In genomic region chr8:93088193-93088592, GRCm38 (mm10) we compare ENCODE assay signal across 15 mouse cellular contexts. TPM values are rescaled to one million over a fixed set of nuclear protein-coding genes. Genes with fewer than 3 reads are reported as not detected.
A peak's percentile ranks its signal among the peaks of the same experiment; 100 is the strongest.
DNase-seq lines count a peak whose midpoint lies in the region; ATAC-seq and TF ChIP-seq lines count a peak whose summit lies in the region.
"Had no signal": no experiment of that assay in that cellular context is flagged by ENCODE, and none has a peak within 500 bp of the region (broad histone marks: within the 10 kb centered on the region; RNA-seq: fewer than 3 reads in every experiment).

No protein-coding gene starts in this region.

- no peak for TF ChIP-seq POLR2A in brain, embryonic 14.5 days (IDR thresholded peaks at IDR 0.05; ENCODE audit: borderline replicate concordance, extremely low read depth, insufficient read depth, insufficient read length, poor library complexity, severe bottlenecking)

- H3K4me1 ChIP-seq in forebrain, embryonic 10.5 days, result peaks cover 11% of the 10 kb centered on the region
- no peaks in the 10 kb centered on the region for H3K4me1 ChIP-seq in forebrain, embryonic 15.5 days
- no peaks in the 10 kb centered on the region for H3K4me1 ChIP-seq in kidney, embryonic 15.5 days
- H3K4me1 ChIP-seq in limb, embryonic 10.5 days, result peaks cover 15% of the 10 kb centered on the region
- H3K4me1 ChIP-seq: liver, embryonic 13.5 days had no signal

- ATAC-seq in forebrain, embryonic 15.5 days (replicated peaks), result no peak
- peak; percentile 54 for ATAC-seq in kidney, embryonic 15.5 days (replicated peaks; ENCODE audit: low FRiP score)

- no peaks in the 10 kb centered on the region for H3K27me3 ChIP-seq in forebrain, embryonic 10.5 days (ENCODE audit: poor library complexity, severe bottlenecking)
- no peaks in the 10 kb centered on the region for H3K27me3 ChIP-seq in forebrain, embryonic 15.5 days
- H3K27me3 ChIP-seq in kidney, embryonic 15.5 days, result no peaks in the 10 kb centered on the region
- no peaks in the 10 kb centered on the region for H3K27me3 ChIP-seq in limb, embryonic 10.5 days (ENCODE audit: low read depth, poor library complexity, severe bottlenecking)
- H3K27me3 ChIP-seq: liver, embryonic 13.5 days had no signal

- peak overlapping the region; percentile 24; the same call in 1 of the 2 replicates for H3K4me3 ChIP-seq in forebrain, embryonic 10.5 days
- H3K4me3 ChIP-seq in forebrain, embryonic 15.5 days, result no peak overlapping the region
- H3K4me3 ChIP-seq in kidney, embryonic 15.5 days (replicated peaks), result 0 out of 2 replicates have a peak overlapping the region, but pooled peaks have one; percentile 13
- H3K4me3 ChIP-seq in limb, embryonic 10.5 days, result peak overlapping the region; percentile 33
- H3K4me3 ChIP-seq: liver, embryonic 13.5 days had no signal

- H3K9me3 ChIP-seq in forebrain, embryonic 10.5 days, result no peaks in the 10 kb centered on the region
- H3K9me3 ChIP-seq in forebrain, embryonic 15.5 days, result no peaks in the 10 kb centered on the region
- H3K9me3 ChIP-seq in kidney, embryonic 15.5 days (replicated peaks), result no peaks in the 10 kb centered on the region
- no peaks in the 10 kb centered on the region for H3K9me3 ChIP-seq in limb, embryonic 10.5 days (replicated peaks)
- H3K9me3 ChIP-seq: liver, embryonic 13.5 days had no signal

- no peak for TF ChIP-seq CTCF in brain, embryonic 14.5 days (IDR thresholded peaks at IDR 0.05; ENCODE audit: borderline replicate concordance, extremely low read depth, insufficient read depth, insufficient read length)

- H3K27ac ChIP-seq in forebrain, embryonic 10.5 days, result peak overlapping the region; percentile 72
- no peak overlapping the region for H3K27ac ChIP-seq in forebrain, embryonic 15.5 days (replicated peaks)
- H3K27ac ChIP-seq in kidney, embryonic 15.5 days, result no peak overlapping the region
- peak overlapping the region; percentile 83 for H3K27ac ChIP-seq in limb, embryonic 10.5 days
- H3K27ac ChIP-seq: liver, embryonic 13.5 days had no signal

- no peak overlapping the region for H3K4me2 ChIP-seq in forebrain, embryonic 15.5 days (replicated peaks)
- H3K4me2 ChIP-seq in kidney, embryonic 15.5 days, result peak overlapping the region; percentile 36
- H3K4me2 ChIP-seq: liver, embryonic 13.5 days had no signal

- H3K36me3 ChIP-seq in forebrain, embryonic 10.5 days (replicated peaks), result no peaks in the 10 kb centered on the region
- H3K36me3 ChIP-seq in forebrain, embryonic 15.5 days, result no peaks in the 10 kb centered on the region
- H3K36me3 ChIP-seq in kidney, embryonic 15.5 days, result no peaks in the 10 kb centered on the region
- no peaks in the 10 kb centered on the region for H3K36me3 ChIP-seq in limb, embryonic 10.5 days
- H3K36me3 ChIP-seq: liver, embryonic 13.5 days had no signal

- H3K9ac ChIP-seq in forebrain, embryonic 15.5 days (replicated peaks), result no peak overlapping the region
- H3K9ac ChIP-seq in kidney, embryonic 15.5 days, result no peak overlapping the region
- H3K9ac ChIP-seq: liver, embryonic 13.5 days had no signal

- 39% methylated on average over 7 of the region's 7 CpGs for WGBS in forebrain, embryonic 10.5 days
- 32% methylated on average over 7 of the region's 7 CpGs for WGBS in forebrain, embryonic 15.5 days
- 19% methylated on average over 7 of the region's 7 CpGs for WGBS in kidney, embryonic 15.5 days
- 37% methylated on average over 7 of the region's 7 CpGs for WGBS in limb, embryonic 10.5 days

- no peak for DNase-seq in forebrain, embryonic 10.5 days (ENCODE audit: extremely low spot score, low spot score)
- DNase-seq in kidney, adult 18-20 months, result no peak
- DNase-seq in brain, embryonic 14.5 days (ENCODE audit: low read depth), result peak; percentile 13
- DNase-seq in limb, embryonic 10.5 days (ENCODE audit: low spot score), result no peak
- no peak for DNase-seq in cerebellum, postnatal 14 days
- DNase-seq in spleen, adult 12 weeks (ENCODE audit: low spot score), result no peak
- DNase-seq: adrenal gland, postnatal 10 days; gastrocnemius, postnatal 36 days; kidney, postnatal 25 days; liver, embryonic 13.5 days; right cerebral cortex, postnatal 14 days had no signal

RNA-seq across cellular contexts. Expression of gene Ces1b, which starts 8.4 kb away (rescaled TPM):
- not detected in 2 replicates for polyA plus RNA-seq in forebrain, embryonic 10.5 days (2016; fragmentation: Nextera tagmentation; extraction: Ambion mirVana)
- not detected in 2 replicates for polyA plus RNA-seq in forebrain, embryonic 15.5 days (2015; fragmentation: Nextera tagmentation; extraction: Ambion mirVana)
- polyA plus RNA-seq in kidney, embryonic 15.5 days (2015; fragmentation: Nextera tagmentation; extraction: Ambion mirVana), result not detected in 2 replicates
- not detected in 2 replicates for polyA plus RNA-seq in brain, embryonic 14.5 days (2012; rRNA removed)
- polyA plus RNA-seq in limb, embryonic 10.5 days (2016; fragmentation: Nextera tagmentation; extraction: Ambion mirVana), result not detected in 2 replicates
- polyA plus RNA-seq: liver, embryonic 13.5 days; neural tube, embryonic 14.5 days had no signal

RNA-seq across cellular contexts. Expression of gene Ces1a, which starts 40.2 kb away (rescaled TPM):
- not detected in 2 replicates for polyA plus RNA-seq in forebrain, embryonic 10.5 days (2016; fragmentation: Nextera tagmentation; extraction: Ambion mirVana)
- polyA plus RNA-seq in forebrain, embryonic 15.5 days (2015; fragmentation: Nextera tagmentation; extraction: Ambion mirVana), result not detected in 2 replicates
- not detected in 2 replicates for polyA plus RNA-seq in kidney, embryonic 15.5 days (2015; fragmentation: Nextera tagmentation; extraction: Ambion mirVana)
- not detected in 2 replicates for polyA plus RNA-seq in brain, embryonic 14.5 days (2012; rRNA removed)
- polyA plus RNA-seq in limb, embryonic 10.5 days (2016; fragmentation: Nextera tagmentation; extraction: Ambion mirVana), result not detected in 2 replicates
- polyA plus RNA-seq: liver, embryonic 13.5 days; neural tube, embryonic 14.5 days had no signal

RNA-seq across cellular contexts. Expression of gene Ces1c, which starts 42.9 kb away (rescaled TPM):
- polyA plus RNA-seq in forebrain, embryonic 10.5 days (2016; fragmentation: Nextera tagmentation; extraction: Ambion mirVana), result not detected in 2 replicates
- not detected in 2 replicates for polyA plus RNA-seq in forebrain, embryonic 15.5 days (2015; fragmentation: Nextera tagmentation; extraction: Ambion mirVana)
- polyA plus RNA-seq in kidney, embryonic 15.5 days (2015; fragmentation: Nextera tagmentation; extraction: Ambion mirVana), result 0.08 and 0.23 TPM in 2 replicates
- not detected in 2 replicates for polyA plus RNA-seq in brain, embryonic 14.5 days (2012; rRNA removed)
- not detected in 2 replicates for polyA plus RNA-seq in limb, embryonic 10.5 days (2016; fragmentation: Nextera tagmentation; extraction: Ambion mirVana)
- polyA plus RNA-seq: heart, embryonic 16.5 days; neural tube, embryonic 14.5 days had no signal

Comparison
In these comparisons a context has a peak if more than half of its experiments do, and no peak if none do; other contexts are left out.
1. H3K27ac ChIP-seq: peak in forebrain, embryonic 10.5 days (single experiment) and limb, embryonic 10.5 days (single experiment); none in forebrain, embryonic 15.5 days (single experiment) and kidney, embryonic 15.5 days (single experiment).